Mouse (Mus musculus): Measurements from ENCODE around the gene Gmpr. TPM values are rescaled to one million over a fixed set of nuclear protein-coding genes. Genes with fewer than 3 reads are reported as not detected.
A peak's percentile ranks its signal among the peaks of the same experiment; 100 is the strongest.

Gmpr gene
- polyA plus RNA-seq, 1 experiment from 2014 or later, result 19.5 TPM

DNA sequence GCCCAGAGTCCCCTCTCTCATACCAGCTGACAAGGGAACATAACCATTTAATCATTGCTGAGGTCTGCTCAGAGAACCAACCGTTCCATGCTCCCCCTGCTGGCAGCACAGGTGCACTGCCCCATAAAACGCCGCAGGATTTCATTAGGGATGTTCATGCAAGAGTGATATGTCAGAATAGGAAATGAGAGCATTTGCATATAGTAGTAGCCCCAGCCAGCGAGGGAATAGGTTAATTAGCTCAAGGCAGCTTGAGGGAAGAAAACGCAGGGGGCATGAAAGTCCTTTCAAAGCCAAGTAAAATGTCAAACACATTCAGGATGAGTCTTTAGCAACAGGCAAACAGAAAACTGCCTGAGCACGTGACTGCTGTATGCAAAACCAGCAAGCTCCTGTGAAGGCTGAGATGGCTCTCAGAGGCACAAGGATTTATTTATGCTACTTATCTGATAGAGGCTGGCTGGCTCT lies 64.6 kb downstream of the Gmpr start:
- H3K4me3 ChIP-seq (ENCODE audit: low read depth, low read length), result no peak overlapping the region
- no peak overlapping the region for H3K9ac ChIP-seq (ENCODE audit: low read length)
- ATAC-seq (ENCODE audit: low FRiP score) (peak; percentile 69), DNase-seq (ENCODE audit: low spot score, missing footprints) (peak; percentile 98)
- H3K27me3 ChIP-seq (ENCODE audit: control insufficient read depth, insufficient read depth, low read length), result no peaks in the 10 kb centered on the region
- no peaks in the 10 kb centered on the region for H3K9me3 ChIP-seq (ENCODE audit: control insufficient read depth, low read length)
- H3K4me1 ChIP-seq (ENCODE audit: control insufficient read depth, insufficient read depth, low read length), result no peaks in the 10 kb centered on the region
- H3K27ac ChIP-seq (ENCODE audit: low read depth, low read length), result no peak overlapping the region
- no peaks in the 10 kb centered on the region for H3K36me3 ChIP-seq (ENCODE audit: control insufficient read depth, insufficient read depth, low read length)
- WGBS, result 3% methylated on average over 6 of the region's 6 CpGs
- no peak overlapping the region for H3K4me2 ChIP-seq

DNA sequence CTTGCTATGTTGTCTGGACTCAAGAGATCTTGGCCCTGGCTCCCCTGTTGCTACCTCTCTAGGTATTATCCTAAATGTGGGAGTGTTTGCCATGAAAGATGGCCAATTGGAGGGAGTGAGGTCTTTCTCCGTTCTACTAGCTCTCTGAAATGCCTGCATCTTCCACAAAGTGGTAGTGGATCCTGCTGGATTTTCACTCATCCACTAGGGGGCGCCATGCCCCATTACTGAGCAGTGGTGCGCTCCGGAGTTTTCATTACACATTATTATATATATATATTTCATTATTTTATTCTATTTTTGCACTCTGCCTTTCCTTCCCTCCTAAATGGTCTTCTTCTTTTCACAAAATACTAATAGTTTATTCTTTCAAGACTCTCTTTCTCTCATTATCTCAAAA lies 65.5 kb downstream of the Gmpr start:
- Histone ChIP-seq H3K9me3 (ENCODE audit: control insufficient read depth, low read length) (no peaks in the 10 kb centered on the region), H3K4me2 (no peak overlapping the region), H3K9ac (ENCODE audit: low read length) (no peak overlapping the region), H3K27ac (ENCODE audit: low read depth, low read length) (no peak overlapping the region), H3K4me1 (ENCODE audit: control insufficient read depth, insufficient read depth, low read length) (no peaks in the 10 kb centered on the region), H3K4me3 (ENCODE audit: low read depth, low read length) (no peak overlapping the region), H3K27me3 (ENCODE audit: control insufficient read depth, insufficient read depth, low read length) (no peaks in the 10 kb centered on the region), H3K36me3 (ENCODE audit: control insufficient read depth, insufficient read depth, low read length) (no peaks in the 10 kb centered on the region)
- DNase-seq (ENCODE audit: low spot score, missing footprints) (peak; percentile 89), ATAC-seq (ENCODE audit: low FRiP score) (no peak)
- 34% methylated on average over 4 of the region's 4 CpGs for WGBS

DNA sequence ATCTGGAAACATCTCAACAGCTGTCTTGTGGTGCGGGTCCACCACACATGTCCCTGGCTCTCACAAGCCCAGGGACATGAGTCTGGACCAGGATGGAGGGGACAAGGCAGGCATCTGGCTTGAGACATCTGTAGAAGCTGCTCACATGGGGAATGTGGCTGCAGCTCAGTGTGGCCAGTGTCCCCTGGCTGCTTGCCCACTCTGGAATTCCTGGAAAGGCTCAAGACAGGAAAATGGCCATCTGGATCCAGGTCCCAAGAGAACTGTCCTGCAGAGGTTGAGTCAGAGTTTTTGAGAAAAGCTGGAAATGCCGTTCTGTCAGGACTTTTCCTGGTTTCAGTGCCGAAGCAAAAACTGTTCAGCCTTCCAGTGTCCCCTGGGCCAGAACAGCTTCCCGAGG lies 68.9 kb downstream of the Gmpr start:
- ATAC-seq (ENCODE audit: low FRiP score), result no peak
- H3K27ac ChIP-seq (ENCODE audit: low read depth, low read length), result no peak overlapping the region
- 86% methylated on average over 4 of the region's 4 CpGs for WGBS
- H3K36me3 ChIP-seq (ENCODE audit: control insufficient read depth, insufficient read depth, low read length), result no peaks in the 10 kb centered on the region
- H3K4me3 ChIP-seq (ENCODE audit: low read depth, low read length), result no peak overlapping the region
- DNase-seq (ENCODE audit: low spot score, missing footprints), result no peak
- no peaks in the 10 kb centered on the region for H3K4me1 ChIP-seq (ENCODE audit: control insufficient read depth, insufficient read depth, low read length)
- no peaks in the 10 kb centered on the region for H3K9me3 ChIP-seq (ENCODE audit: control insufficient read depth, low read length)
- no peaks in the 10 kb centered on the region for H3K27me3 ChIP-seq (ENCODE audit: control insufficient read depth, insufficient read depth, low read length)
- H3K4me2 ChIP-seq, result no peak overlapping the region
- no peak overlapping the region for H3K9ac ChIP-seq (ENCODE audit: low read length)

DNA sequence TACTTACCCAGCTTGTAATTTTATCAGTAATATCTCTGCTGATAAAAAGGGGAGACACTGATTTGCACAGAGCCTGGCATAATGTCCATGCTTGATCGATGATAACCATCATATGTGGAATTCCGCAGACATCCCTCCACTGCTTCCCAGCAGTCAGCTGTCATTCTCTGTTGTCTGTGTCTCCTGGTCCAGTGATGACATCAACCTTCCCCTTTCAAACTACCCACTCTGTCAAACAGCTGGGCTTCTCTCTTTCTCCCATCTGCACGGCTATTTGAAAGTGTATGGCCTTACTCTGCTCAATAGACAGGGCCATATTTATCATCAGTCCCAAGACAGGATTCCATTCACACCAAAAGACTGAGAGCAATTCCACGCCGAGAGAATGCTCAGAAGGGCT lies 70.1 kb downstream of the Gmpr start:
- Histone ChIP-seq H3K4me2 (no peak overlapping the region), H3K36me3 (ENCODE audit: control insufficient read depth, insufficient read depth, low read length) (no peaks in the 10 kb centered on the region), H3K4me3 (ENCODE audit: low read depth, low read length) (no peak overlapping the region), H3K9ac (ENCODE audit: low read length) (no peak overlapping the region), H3K9me3 (ENCODE audit: control insufficient read depth, low read length) (no peaks in the 10 kb centered on the region), H3K27ac (ENCODE audit: low read depth, low read length) (no peak overlapping the region), H3K27me3 (ENCODE audit: control insufficient read depth, insufficient read depth, low read length) (no peaks in the 10 kb centered on the region), H3K4me1 (ENCODE audit: control insufficient read depth, insufficient read depth, low read length) (no peaks in the 10 kb centered on the region)
- 74% methylated on average over 5 of the region's 5 CpGs for WGBS
- no peak for ATAC-seq (ENCODE audit: low FRiP score)
- no peak for DNase-seq (ENCODE audit: low spot score, missing footprints)

DNA sequence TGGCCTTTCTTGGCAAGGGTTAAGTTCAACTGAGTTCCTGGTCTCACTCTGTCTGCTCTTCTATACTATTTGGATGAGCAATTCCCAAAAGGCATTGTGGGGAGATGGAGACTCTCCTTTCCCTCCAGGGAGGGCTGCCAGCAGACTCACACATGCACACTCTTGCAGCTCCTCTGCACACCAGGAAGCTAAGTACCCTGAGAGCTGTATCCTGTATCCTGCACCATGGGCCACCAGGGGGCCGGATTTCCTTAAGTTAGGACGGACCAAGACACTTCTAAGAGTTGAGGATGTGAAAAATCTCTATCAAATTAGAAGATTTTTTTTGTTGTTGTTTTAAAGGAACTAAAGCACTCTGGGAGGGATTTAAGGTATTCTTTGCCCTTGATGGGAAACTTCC lies 70.5 kb downstream of the Gmpr start:
- DNase-seq (ENCODE audit: low spot score, missing footprints), result no peak
- no peak overlapping the region for H3K4me3 ChIP-seq (ENCODE audit: low read depth, low read length)
- H3K27ac ChIP-seq (ENCODE audit: low read depth, low read length), result no peak overlapping the region
- H3K36me3 ChIP-seq (ENCODE audit: control insufficient read depth, insufficient read depth, low read length), result no peaks in the 10 kb centered on the region
- no peaks in the 10 kb centered on the region for H3K4me1 ChIP-seq (ENCODE audit: control insufficient read depth, insufficient read depth, low read length)
- H3K4me2 ChIP-seq, result no peak overlapping the region
- H3K27me3 ChIP-seq (ENCODE audit: control insufficient read depth, insufficient read depth, low read length), result no peaks in the 10 kb centered on the region
- WGBS, result 47% methylated on average over 2 of the region's 2 CpGs
- H3K9ac ChIP-seq (ENCODE audit: low read length), result no peak overlapping the region
- H3K9me3 ChIP-seq (ENCODE audit: control insufficient read depth, low read length), result no peaks in the 10 kb centered on the region
- no peak for ATAC-seq (ENCODE audit: low FRiP score)

DNA sequence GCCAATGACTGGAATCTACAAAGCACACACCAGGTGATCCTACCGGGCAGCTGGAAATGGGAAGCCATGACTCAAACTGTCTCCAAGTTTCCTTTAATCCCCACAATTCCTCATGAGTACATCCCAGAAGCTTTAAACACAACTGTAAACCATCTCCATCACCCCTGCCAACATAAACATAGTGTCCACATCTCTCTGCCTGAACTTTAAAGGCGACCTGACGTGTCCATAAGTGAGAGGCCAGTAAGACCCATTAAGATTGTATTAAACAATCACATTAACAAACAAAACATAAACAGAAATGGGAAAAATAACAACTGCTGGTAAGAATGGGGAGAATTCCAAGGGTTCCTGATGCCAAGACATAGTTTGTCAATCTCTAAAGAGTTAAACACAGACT lies 72.5 kb downstream of the Gmpr start:
- no peak for ATAC-seq (ENCODE audit: low FRiP score)
- no peak for DNase-seq (ENCODE audit: low spot score, missing footprints)

DNA sequence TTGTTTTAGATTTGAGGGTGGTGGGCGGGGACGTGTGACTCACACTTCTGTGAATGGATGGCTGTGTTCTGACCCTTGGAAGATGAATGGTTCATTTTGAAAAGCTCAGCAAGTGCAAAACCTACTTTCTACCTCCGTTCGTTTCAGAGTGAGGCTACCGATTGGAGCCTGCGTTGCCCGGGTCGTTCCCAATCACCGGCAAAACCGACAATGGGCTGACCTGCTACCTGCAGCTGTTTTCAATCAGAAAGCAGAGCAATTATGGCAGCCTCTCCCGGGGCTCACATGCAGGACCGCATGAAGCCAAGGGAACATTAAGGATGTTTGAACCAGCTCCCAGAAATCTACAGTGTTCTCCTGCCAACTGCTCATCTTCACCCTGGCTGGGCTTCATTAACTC lies 75.0 kb downstream of the Gmpr start:
- no peak overlapping the region for H3K4me2 ChIP-seq
- no peak for ATAC-seq (ENCODE audit: low FRiP score)

More for the DNA sequence above, 72.5 kb downstream of the Gmpr start:
- Histone ChIP-seq H3K9ac (ENCODE audit: low read length) (no peak overlapping the region), H3K27me3 (ENCODE audit: control insufficient read depth, insufficient read depth, low read length) (no peaks in the 10 kb centered on the region), H3K36me3 (ENCODE audit: control insufficient read depth, insufficient read depth, low read length) (no peaks in the 10 kb centered on the region), H3K4me2 (no peak overlapping the region), H3K27ac (ENCODE audit: low read depth, low read length) (no peak overlapping the region), H3K4me3 (ENCODE audit: low read depth, low read length) (no peak overlapping the region), H3K9me3 (ENCODE audit: control insufficient read depth, low read length) (no peaks in the 10 kb centered on the region), H3K4me1 (ENCODE audit: control insufficient read depth, insufficient read depth, low read length) (no peaks in the 10 kb centered on the region)
- WGBS, result 86% methylated on average over 3 of the region's 3 CpGs

DNA sequence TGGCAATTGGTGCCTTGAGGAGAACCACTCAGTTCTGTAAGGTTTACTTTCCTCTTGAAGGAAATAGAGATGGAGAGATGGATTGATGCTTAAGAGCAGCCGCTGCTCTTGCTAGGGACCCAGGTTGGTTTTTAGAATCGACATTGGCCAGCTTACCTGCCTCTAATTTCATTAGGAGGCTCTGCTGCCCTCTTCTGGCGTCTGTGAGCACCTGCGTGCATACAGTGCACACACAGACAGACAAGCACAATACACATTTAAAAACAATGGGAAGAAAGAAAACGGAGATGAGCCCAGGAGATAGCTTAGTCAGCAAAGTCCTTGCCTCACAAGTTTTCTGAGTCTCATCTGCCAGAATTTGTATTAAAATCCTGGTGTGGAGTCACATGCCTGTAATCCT lies 75.8 kb downstream of the Gmpr start:
- DNase-seq (ENCODE audit: low spot score, missing footprints), result no peak
- WGBS, result 88% methylated on average over 5 of the region's 5 CpGs
- no peaks in the 10 kb centered on the region for H3K27me3 ChIP-seq (ENCODE audit: control insufficient read depth, insufficient read depth, low read length)
- no peak for ATAC-seq (ENCODE audit: low FRiP score)
- no peak overlapping the region for H3K4me3 ChIP-seq (ENCODE audit: low read depth, low read length)
- no peaks in the 10 kb centered on the region for H3K36me3 ChIP-seq (ENCODE audit: control insufficient read depth, insufficient read depth, low read length)
- no peaks in the 10 kb centered on the region for H3K9me3 ChIP-seq (ENCODE audit: control insufficient read depth, low read length)
- no peak overlapping the region for H3K4me2 ChIP-seq
- H3K27ac ChIP-seq (ENCODE audit: low read depth, low read length), result no peak overlapping the region
- H3K9ac ChIP-seq (ENCODE audit: low read length), result no peak overlapping the region
- H3K4me1 ChIP-seq (ENCODE audit: control insufficient read depth, insufficient read depth, low read length), result no peaks in the 10 kb centered on the region

More for the DNA sequence above, 75.0 kb downstream of the Gmpr start:
- H3K4me1 ChIP-seq (ENCODE audit: control insufficient read depth, insufficient read depth, low read length), result no peaks in the 10 kb centered on the region
- H3K4me3 ChIP-seq (ENCODE audit: low read depth, low read length), result no peak overlapping the region
- WGBS, result 89% methylated on average over 12 of the region's 12 CpGs
- no peaks in the 10 kb centered on the region for H3K27me3 ChIP-seq (ENCODE audit: control insufficient read depth, insufficient read depth, low read length)
- H3K9ac ChIP-seq (ENCODE audit: low read length), result no peak overlapping the region
- no peak overlapping the region for H3K27ac ChIP-seq (ENCODE audit: low read depth, low read length)
- H3K9me3 ChIP-seq (ENCODE audit: control insufficient read depth, low read length), result no peaks in the 10 kb centered on the region
- H3K36me3 ChIP-seq (ENCODE audit: control insufficient read depth, insufficient read depth, low read length), result no peaks in the 10 kb centered on the region
- no peak for DNase-seq (ENCODE audit: low spot score, missing footprints)

DNA sequence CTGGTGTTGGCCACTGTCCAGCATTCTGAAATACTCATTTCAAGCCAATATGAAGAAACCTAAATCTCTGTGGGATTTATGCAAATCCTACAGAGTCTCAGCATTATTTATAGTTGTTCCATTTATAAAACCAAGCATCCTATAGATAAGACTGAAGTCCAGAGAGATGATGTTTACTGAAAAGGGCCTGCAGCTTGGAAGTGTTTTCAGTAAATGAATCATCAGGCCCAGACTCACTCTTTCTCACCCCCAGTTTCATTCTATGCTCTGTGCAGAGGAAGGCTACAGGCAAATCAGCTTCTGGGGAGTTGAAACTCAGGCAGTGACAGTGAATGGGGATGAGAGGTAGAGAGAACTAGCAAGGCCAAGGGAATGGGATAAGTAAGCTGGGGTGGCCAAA lies 83.7 kb downstream of the Gmpr start:
- H3K4me1 ChIP-seq (ENCODE audit: control insufficient read depth, insufficient read depth, low read length), result no peaks in the 10 kb centered on the region
- no peak overlapping the region for H3K4me2 ChIP-seq
- no peak overlapping the region for H3K9ac ChIP-seq (ENCODE audit: low read length)
- H3K27ac ChIP-seq (ENCODE audit: low read depth, low read length), result no peak overlapping the region
- no peaks in the 10 kb centered on the region for H3K9me3 ChIP-seq (ENCODE audit: control insufficient read depth, low read length)
- no peaks in the 10 kb centered on the region for H3K27me3 ChIP-seq (ENCODE audit: control insufficient read depth, insufficient read depth, low read length)
- H3K4me3 ChIP-seq (ENCODE audit: low read depth, low read length), result no peak overlapping the region
- ATAC-seq (ENCODE audit: low FRiP score) (no peak), DNase-seq (ENCODE audit: low spot score, missing footprints) (no peak)
- no peaks in the 10 kb centered on the region for H3K36me3 ChIP-seq (ENCODE audit: control insufficient read depth, insufficient read depth, low read length)

DNA sequence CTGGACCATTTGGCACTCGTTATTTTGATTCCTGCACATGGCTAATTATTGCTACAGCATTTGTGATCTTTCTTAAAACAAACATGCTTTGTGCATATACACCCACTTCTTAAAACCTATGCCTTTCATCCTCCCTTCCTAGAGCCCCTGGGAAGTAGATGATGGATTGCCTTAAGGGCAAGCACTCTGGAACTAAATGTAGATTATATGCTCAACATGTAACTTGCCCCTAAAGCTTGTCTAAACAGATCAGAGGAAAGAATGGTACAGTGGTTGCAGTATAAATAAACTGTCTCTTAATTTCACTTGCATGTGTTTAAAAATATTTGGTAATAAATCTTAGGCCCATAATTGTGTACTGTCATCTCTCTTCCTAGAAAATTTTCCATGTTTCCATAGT lies 86.7 kb downstream of the Gmpr start:
- no peaks in the 10 kb centered on the region for H3K27me3 ChIP-seq (ENCODE audit: control insufficient read depth, insufficient read depth, low read length)
- no peaks in the 10 kb centered on the region for H3K9me3 ChIP-seq (ENCODE audit: control insufficient read depth, low read length)
- no peak overlapping the region for H3K27ac ChIP-seq (ENCODE audit: low read depth, low read length)
- no peak for DNase-seq (ENCODE audit: low spot score, missing footprints)
- H3K4me1 ChIP-seq (ENCODE audit: control insufficient read depth, insufficient read depth, low read length), result no peaks in the 10 kb centered on the region
- no peak for ATAC-seq (ENCODE audit: low FRiP score)
- no peaks in the 10 kb centered on the region for H3K36me3 ChIP-seq (ENCODE audit: control insufficient read depth, insufficient read depth, low read length)
- no peak overlapping the region for H3K9ac ChIP-seq (ENCODE audit: low read length)
- no peak overlapping the region for H3K4me3 ChIP-seq (ENCODE audit: low read depth, low read length)
- H3K4me2 ChIP-seq, result no peak overlapping the region
- 77% methylated on average over 1 of the region's 1 CpGs for WGBS
